Mouse (Mus musculus): ENCODE data around the gene Kdm7a. TPM values are rescaled to one million over a fixed set of nuclear protein-coding genes. Genes with fewer than 3 reads are reported as not detected.

Gene Kdm7a
- total RNA-seq, 2 experiments from 2014 or later, result 17.4 to 17.5 TPM

- no peak for DNase-seq (ENCODE audit: low spot score in 2 of 2)
Observed at GRCm38 (mm10) chr6:39104631-39105030, 102.0 kb downstream of the Kdm7a start.

Other genes starting within 250 kb of the Kdm7a start
- gene Parp12, start 88.4 kb downstream of the Kdm7a start, total RNA-seq (2021), result 1 to 10 TPM; 5.5 to 5.7 TPM
- gene Slc37a3, start 170.9 kb upstream of the Kdm7a start, total RNA-seq (2021), result 10 to 100 TPM; 74.6 to 85.4 TPM
- gene Rab19, start 174.4 kb upstream of the Kdm7a start, total RNA-seq (2021), result not detected
- 100 to 1,000 TPM; 163 to 165 TPM for gene Mkrn1, start 213.7 kb upstream of the Kdm7a start, total RNA-seq (2021)

Measured in layer of hippocampus, postnatal 10 days (tissue).